Mouse (Mus musculus): ENCODE measurements around the gene Gm21988.
A peak's percentile ranks its signal among the peaks of the same experiment; 100 is the strongest.

Gene Gm21988

DNA sequence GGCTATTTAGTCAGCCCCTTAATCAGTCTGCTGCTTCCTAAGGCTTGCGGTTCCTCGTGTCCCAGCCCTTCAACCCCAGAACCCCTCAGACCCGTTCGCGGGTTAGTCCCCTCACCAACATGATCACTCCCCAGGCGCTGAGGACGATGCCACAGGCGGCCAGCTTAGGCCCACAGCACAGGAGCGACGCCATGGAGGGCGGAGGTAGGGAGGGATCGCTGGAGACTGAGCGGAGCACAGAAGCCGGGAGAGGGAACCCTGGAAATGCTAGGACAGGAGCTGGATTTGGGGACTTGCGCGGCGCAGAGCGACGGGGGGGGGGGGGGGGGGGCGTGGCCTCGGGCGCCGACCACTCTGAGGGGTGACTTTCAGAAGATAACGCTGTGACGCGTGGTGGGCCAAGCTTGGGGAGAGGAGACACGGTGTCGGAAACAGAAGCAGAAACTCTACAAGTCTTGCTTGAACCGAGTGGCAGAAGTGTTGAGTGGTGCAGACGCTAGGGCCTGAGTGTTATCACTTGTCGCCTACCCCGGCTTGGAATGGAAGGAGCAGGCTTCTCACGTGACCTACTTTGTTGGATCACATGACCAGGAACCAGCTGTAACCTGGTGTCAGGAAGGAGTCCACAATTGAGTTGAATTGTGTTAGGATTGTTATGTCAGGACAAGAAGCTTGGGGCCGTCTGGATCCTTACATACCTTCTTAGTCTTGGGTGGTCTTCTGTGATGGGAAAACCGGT lies at the start of gene Gm21988, which contains the start of gene Rnasek:
TSS of gene Gm21988 (minus strand) at position 290 of the 739 bp plus-strand sequence.
TSS of gene Rnasek (minus strand) at position 302 of the 739 bp plus-strand sequence.
- DNase-seq (ENCODE audit: low read depth, low spot score) = peak; percentile 96

DNA sequence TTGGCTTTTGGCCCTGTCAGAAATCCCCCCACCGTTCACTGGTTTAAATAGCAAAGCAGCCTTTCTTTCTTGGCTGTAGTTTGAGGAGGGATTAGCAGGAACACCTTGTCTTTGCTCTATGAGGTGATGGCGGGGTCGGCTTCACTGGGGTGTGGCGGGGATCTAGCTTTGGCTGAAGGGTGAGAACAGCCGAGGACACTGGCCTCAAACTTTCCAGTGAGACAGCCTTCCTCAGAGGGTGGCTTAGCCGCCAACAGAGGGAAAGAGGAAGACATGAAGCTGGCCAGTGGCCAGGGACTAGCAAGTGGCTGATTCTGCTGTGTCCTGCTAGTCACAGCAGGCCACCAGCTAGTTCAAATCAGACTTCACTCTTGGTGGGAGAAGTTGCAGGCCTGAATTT lies 49.6 kb upstream of the Gm21988 start:
- DNase-seq (ENCODE audit: low read depth, low spot score) = peak; percentile 41

DNA sequence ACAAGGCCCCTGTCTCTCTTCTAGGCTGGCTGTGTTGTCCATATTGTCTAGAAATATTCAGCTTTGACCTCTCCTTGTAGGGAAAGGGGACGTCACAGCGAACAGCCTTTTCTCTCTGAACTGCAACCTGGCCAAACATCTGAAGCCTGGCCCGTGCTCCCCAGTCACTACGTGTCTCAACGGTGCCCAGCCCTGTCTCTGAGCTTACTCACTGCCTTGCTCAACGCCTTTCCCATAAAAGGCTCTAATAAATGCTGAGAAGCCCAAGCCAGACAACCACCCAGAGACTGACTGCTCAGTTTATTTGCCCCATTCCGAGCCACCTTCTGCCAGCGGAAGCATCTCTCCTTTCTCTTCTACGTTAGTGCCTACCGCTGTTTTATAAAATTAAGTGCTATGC lies 48.5 kb upstream of the Gm21988 start:
- DNase-seq (ENCODE audit: low read depth, low spot score) = no peak

DNA sequence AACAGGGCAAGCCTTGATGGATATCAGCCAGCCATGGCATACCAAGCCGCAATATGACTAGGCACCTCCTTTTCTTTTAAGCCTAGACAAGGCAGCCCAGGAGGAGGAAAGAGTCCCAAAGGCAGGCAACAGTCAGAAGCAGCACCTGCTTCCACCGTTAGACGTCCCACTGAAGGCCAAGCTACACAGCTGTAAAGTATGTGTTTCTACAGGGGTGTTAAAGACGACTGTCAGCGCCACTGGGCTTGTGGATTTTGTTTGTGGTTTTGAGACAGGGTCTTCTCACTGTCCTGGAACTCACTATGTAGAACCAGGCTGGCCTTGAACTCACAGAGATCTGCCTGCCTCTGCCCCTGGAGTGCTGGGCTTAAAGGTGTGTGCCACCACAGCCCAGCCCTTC lies 46.1 kb upstream of the Gm21988 start:
- DNase-seq (ENCODE audit: low read depth, low spot score) = no peak

DNA sequence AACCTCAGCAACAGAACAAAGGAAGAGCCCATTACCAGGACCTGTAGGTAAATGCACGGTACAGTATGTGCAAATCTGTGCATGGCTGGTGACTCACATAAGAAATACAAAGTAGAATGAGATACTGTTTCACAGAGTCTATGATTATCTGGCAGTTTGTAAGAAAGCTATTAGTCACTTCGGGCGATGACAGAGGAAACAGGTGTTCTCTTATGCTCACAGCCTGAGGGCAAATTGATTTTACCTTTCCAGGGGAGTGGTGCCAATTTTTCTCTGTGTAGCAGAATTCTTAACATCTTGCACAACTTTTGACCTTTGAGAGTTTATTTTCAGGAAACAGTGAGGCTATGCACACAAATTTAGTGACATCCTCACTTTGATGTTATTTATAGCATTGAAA lies 45.1 kb upstream of the Gm21988 start:
- peak; percentile 27 for DNase-seq (ENCODE audit: low read depth, low spot score)

DNA sequence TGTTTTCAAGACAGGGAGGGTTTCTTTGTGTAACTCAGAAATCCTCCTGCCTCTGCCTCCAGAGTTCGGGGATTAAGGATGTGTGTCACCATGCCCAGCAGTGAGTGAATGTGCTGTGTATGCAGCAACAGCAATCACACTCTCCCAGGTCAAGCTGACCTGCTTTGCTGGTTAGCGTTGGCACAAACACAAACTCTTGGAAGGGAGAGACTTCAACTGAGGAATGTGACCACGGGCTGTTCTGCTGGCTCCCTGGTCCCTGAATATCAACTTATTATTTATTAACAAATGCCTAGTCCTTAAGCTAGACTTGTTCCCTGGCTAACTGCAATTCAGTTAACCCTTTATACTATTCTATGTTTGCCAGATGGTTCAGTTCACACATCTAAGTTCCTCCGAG lies 44.0 kb upstream of the Gm21988 start:
- DNase-seq (ENCODE audit: low read depth, low spot score) = no peak

DNA sequence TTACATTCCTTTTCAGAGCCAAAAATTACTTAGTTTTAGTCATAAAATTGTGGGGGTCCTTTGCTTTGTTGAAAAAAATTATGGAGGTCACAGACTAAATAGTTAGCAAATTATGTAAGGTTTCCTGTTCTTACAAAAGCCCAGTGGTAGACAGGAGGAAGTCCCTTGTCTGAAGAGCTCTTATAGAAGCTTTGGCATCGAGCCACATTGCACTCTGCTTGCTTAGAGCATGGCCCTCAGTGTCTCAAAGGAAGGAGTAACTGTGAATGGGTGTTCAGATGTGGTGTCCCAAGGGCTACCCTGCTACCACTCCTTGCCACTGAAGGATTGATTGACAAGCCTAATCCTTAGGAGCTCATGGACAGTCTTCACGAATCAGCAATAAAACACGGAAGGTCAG lies 40.8 kb upstream of the Gm21988 start:
- peak; percentile 46 for DNase-seq (ENCODE audit: low read depth, low spot score)

DNA sequence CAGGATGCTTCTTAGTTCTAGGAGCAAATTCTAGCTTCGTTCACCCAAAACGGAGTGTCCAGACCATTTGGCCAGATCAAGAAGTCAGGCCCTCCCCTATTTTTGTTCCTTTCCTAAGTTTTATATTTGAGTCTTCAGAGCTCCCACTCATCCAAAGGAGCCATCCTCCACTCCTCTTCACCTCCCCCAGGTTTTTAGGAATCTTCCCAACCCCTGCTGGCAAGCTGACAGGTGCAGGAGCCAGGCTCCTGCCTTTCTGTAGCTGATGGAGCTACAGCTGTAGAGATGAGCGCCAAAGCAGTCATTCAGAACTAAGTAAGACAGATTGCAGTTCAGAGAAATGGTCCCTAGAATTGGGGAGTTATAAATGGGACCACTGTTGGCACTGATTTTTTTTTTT lies 39.3 kb upstream of the Gm21988 start:
- DNase-seq (ENCODE audit: low read depth, low spot score) = peak; percentile 33

DNA sequence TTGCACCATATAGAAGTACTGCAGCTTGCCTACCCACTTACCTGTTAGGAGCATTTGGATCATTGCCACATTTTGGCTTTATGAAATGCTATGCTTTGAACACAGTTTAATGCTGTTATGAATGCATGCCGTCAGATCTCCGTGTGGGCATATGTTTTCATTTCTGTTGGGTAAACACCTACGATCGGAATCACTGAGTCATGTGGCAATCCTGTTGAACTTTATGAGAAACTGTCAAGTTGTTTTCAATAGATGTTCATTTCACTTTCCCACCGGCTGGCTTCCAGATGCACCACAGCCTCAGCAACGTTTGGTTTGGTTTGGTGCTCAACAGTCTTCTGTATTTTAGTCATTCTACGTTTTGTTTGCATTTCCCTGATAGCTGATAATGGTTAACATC lies 32.0 kb upstream of the Gm21988 start:
- DNase-seq (ENCODE audit: low read depth, low spot score) = peak; percentile 27

DNA sequence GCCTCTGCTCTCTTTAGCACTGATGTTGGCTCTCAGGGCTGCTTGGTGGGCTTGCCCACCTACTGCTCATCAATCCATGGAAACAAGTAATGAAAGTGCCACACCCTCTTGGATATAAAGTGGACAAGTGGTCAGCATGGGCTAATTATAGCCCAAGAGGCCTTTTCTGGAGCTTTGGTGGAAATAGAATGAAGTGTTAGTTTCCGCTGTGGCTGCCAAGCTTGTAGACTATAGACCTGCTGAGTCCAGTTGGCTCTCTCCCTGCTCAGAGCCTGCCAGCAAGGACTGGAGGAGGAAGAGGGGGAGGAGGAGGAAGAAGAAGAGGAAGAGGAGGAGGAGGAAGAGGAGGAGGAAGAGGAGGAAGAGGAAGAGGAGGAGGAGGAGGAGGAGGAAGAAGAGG lies 26.8 kb upstream of the Gm21988 start:
- DNase-seq (ENCODE audit: low read depth, low spot score) = peak; percentile 18

DNA sequence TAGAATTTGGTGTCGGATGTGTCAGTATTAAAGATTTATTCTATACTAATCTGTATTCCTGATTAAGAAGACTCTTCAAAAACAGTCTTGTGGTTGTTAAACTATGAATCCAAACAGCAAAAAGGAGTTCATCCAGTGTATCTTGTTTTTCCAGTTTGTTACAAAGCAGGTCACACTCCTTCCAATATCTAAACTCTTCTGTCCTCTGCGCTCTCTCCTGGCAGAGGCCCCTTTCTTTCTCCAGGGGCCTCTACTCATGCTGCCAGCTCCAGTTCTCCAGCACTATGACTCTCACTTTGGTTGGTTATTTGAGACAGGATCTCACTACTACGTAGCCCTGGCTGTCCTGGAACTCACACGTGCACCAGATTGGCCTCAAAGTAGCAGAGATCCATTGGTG lies 26.2 kb upstream of the Gm21988 start:
- DNase-seq (ENCODE audit: low read depth, low spot score) = no peak

DNA sequence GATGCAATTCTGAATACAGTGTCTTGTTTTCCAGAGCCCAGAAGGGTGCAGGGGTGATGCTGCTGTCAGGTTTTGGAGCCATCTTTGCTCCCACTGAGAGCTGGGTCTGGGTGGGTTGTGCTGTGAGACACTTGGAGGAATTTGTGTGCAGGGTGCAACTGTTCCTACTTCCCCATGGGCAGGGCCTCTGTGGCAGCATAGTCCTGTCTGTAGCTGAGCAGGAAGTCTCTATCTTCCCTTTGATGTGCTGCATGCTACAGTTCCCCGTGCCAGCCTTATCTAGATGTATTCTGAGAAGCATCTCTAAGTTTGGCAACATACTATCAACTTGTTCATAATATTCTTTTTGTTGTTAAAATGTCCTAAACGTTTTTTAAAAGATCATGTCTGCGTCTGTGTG lies 25.6 kb upstream of the Gm21988 start:
- no peak for DNase-seq (ENCODE audit: low read depth, low spot score)

DNA sequence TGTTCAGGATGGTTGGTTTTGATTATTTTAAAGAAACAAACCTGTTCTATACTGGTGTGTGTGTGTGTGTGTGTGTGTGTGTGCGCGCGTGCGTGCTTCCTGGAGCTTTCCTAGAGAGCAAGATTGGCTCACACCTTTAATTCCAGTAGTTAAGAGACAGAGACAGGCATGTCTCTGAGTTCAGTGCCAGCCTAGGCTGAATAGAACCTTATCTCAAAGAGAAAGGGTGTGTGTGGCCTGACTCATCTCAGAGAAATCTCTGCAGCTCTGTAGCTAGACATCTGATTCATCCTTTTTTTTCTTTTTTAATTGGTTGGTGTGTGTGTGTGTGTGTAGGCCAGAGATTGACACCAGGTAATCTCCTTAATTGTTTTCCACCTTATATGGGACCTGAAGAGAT lies 19.4 kb upstream of the Gm21988 start:
- peak; percentile 17 for DNase-seq (ENCODE audit: low read depth, low spot score)

DNA sequence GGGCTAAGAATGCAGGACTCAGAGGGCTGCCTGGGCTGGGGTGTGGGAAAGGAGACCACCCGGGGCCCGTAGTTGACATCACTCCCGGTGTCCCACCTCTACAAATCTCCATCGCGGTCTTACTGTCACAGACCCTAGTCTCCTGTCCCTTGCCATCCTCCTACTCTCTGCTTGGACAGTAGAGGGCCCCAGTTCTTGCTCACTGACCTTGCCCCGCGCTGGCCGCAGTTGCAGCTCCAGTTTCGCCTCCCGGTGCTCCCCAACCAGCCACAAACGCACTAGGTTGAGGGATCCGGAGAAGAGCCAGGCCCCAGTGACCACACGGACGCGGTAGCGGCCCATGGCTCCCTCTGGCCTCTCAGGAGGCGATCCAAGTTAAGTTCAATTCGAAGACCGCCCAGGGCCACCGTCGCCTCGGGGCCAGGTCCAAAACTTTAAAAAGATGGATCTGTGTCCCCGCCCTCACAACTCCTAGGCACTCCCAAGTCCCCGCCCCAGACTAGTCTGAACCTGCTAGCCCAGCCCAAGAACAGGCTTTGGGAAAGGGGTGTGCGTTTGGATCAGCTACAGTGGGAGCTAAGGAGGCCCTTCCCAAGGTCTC lies 15.4 kb upstream of the Gm21988 start, which contains the start of gene Alox12:
TSS of gene Alox12 (minus strand) at position 423 of the 601 bp plus-strand sequence.
- DNase-seq (ENCODE audit: low read depth, low spot score) = no peak

DNA sequence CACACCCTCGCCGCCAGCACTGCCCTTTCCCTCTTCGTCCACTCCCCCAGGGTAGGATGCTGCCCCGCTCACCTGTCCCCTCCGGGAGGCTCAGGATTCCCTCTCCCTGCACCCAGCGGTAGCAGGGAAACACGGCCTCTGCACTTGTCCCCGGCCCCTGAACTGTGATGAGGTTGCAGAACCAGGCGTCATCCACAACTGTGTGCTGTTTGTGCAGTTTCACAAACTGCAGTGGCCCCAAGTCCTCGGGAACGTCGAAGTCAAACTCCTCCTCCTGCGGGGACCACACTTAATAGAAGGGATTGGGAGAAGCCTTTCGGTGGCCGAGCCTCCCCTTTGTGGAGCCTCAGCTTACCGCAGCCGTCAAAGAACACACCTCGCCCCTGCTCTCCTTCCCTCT lies 14.7 kb upstream of the Gm21988 start:
- DNase-seq (ENCODE audit: low read depth, low spot score) = no peak

DNA sequence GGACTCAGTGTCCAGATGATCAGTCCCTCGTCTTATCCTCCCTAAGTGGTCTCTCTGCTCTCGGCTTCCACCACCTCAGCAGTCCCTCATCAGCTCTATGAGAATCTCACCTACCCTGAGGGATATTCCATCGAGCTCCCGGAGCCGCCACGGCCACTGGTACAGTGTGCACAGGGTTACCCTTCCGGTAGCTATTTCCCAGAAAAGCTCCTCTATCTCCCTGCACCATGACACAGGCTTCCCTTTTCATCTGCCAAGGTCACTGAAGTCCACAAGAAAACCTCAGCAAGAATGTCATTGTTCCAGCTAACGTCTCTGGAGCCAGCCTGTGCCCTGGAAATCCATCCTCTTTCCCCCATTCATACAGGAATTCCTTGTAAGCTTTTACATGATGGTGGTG lies 12.2 kb upstream of the Gm21988 start:
- DNase-seq (ENCODE audit: low read depth, low spot score) = no peak

DNA sequence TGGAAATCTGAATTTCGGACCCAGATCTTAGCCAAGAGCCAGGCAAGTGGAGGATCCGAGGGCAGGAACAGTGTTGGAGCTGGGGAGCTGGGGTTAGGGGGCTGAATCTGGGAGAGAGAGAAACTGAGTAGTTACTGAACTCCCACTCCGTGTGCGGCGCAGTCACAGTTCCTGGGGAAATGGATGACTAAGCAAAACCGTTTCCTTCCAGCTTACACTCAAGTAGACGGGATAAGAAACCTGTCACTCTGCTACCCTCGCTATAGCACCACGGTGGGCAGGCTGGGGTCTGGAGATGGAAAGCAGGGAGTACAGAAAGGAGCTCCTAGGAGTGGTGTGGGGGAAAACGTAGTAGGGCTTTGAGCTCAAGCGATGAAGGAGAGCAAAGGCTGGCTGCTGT lies 10.5 kb upstream of the Gm21988 start:
- DNase-seq (ENCODE audit: low read depth, low spot score) = no peak

DNA sequence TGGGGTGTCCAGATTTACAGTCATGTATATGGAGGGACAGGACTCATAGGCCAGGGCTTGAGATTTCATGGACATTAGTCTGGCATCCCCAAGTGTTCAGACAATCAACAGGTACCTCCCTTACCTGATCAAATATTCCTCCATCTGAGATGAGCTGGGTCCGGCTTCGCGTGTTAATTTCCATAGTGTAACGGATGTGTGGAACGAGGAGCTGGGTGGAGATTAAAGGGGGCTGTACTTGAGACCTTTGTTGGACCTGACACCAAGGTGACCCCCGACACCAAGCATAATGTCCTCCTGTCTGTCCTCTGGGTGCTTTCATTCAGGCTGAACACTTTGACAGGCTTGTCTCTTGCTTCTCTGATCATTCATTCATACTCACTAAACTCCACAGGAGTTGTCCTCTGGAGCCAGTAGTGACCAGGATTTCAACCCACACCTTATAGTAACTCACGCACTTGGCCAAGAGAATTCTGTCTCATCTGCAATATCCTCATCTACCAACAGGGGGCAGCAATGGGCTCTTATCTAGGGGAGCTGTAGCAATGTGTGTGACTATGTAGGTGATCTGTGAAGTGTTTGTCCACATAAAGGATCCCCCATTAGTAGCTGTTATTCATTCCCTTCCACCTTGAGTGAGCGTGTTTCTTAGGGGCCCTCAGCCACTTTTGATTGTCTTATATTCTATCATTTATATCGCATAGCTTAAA lies 7.7 kb upstream of the Gm21988 start:
- DNase-seq (ENCODE audit: low read depth, low spot score) = peak; percentile 80

DNA sequence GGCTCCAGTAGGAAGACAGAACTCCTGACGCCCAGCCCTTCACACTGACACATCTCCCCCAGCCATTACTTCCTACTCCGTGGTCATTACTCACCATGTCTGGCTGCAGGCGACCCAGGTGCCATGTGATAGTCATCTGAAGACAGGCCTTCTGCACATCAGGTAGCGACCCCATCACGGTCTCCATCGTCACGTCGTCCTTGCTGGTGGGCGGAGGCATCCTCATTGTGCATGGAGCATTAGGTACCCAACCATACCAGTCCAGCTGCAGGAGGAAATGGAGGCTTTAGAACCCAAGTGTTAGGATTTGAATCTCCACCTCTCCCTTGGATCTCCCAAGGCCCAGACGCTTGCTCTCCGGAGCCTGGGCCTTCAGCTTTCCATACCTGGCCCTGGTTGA lies 3.0 kb upstream of the Gm21988 start:
- DNase-seq (ENCODE audit: low read depth, low spot score) = no peak

DNA sequence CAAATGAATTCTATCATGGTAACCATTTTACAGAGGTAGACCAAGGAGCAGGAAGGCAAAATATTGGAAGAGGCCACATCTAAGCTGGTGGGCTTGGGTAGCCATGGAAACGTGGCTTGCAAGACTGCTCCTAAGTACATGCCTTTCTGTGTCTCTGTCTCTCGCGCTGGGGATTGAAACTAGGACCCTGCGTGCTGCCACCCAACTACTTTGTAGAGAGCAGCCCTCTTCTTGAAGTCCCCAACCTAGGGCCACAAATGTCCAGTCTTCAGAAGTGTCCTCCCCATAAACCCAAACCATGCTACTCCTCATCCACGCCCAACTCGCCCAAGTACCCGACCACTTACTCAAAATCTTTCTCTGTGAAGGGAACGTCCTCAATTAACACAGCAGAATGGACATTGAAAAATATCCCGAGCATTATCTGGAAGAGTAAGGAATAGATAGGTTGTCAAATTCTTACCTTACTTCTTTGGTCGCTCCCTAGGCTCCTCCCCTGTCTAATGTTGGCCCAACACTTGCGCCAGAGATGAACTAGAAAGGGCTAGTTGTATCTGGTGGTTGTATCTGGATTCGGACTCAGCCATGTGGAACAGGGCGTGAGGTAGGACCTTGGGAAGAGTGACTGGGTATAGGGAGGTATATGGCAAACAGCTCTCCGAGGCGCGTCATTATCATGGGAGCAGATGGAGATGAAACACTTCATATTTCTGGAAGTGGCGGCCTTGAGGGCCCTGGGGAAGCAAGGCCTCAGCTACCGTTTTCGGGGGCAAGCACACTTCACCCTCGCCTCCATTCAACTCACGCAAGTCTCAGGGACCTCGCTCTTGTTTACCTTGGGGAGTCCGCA lies 814 bp downstream of the Gm21988 start:
- peak; percentile 56 for DNase-seq (ENCODE audit: low read depth, low spot score)

DNA sequence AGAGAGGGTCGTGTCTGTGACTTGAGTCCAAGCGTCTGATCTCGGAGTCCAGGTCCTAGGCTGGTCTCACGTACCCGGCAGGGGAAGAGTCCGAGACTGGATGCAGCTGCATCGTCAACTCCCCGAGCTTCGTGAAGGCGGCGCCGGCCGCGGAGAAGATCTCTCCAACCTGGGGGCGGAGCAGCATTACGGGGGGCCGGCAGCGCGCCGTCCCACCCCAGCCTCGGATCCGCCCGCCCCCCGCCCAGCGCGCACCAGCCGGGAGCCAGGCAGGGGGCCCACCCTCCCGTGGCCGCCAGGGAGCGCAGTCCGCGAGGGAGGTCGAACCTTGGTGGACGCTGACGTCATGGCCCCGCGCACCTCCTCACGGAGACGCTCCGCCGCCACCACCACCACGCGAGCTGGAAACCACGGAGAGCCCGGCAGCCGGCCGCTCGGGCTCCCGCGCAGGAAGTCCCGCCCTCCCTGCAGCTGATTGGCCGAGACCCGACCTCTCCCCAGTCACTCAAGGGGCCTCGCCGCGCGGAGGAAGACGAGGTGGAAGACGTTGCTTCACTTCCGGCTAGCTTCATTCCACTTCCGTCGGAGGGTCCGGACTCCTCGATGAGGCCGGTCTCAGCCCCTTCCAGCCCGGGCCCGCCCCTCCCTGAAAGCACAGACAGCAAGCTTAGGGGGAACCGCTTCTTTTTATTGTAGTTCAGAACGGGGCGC lies 2.0 kb downstream of the Gm21988 start, which contains the start of gene 0610010K14Rik:
TSS of gene 0610010K14Rik (minus strand) at position 458 of the 711 bp plus-strand sequence.
- peak; percentile 99 for DNase-seq (ENCODE audit: low read depth, low spot score)

Data from brain, adult 2 months (tissue).